11 mouse cellular contexts compared by ENCODE assay signal in genomic region chr19:32648019-32648571, GRCm38 (mm10). TPM values are rescaled to one million over a fixed set of nuclear protein-coding genes. Genes with fewer than 3 reads are reported as not detected.
DNase-seq lines count a peak whose midpoint lies in the region; ATAC-seq lines count a peak whose summit lies in the region.
"Had no signal": no experiment of that assay in that cellular context is flagged by ENCODE, and none has a peak within 500 bp of the region (broad histone marks: within the 10 kb centered on the region; RNA-seq: fewer than 3 reads in every experiment).

No protein-coding gene starts in this region.

- 15% methylated on average over 10 of the region's 10 CpGs for WGBS in hindbrain, embryonic 16.5 days
- WGBS in midbrain, embryonic 11.5 days, result 13% methylated on average over 10 of the region's 10 CpGs
- WGBS in kidney, embryonic 15.5 days, result 65% methylated on average over 10 of the region's 10 CpGs

- intact Hi-C loops in heart, postnatal 10 days (cut with DNase I), result no loop called here

- H3K9me3 ChIP-seq in hindbrain, embryonic 16.5 days (ENCODE audit: control insufficient read depth, low read length), result no peaks in the 10 kb centered on the region
- H3K9me3 ChIP-seq in midbrain, embryonic 11.5 days (ENCODE audit: control insufficient read depth, low read length), result no peaks in the 10 kb centered on the region; the same call in 1 of the 2 replicates
- H3K9me3 ChIP-seq in kidney, embryonic 15.5 days (replicated peaks), result no peaks in the 10 kb centered on the region

- H3K9ac ChIP-seq in hindbrain, embryonic 16.5 days (ENCODE audit: low read depth, low read length), result no peak overlapping the region
- no peak overlapping the region for H3K9ac ChIP-seq in midbrain, embryonic 11.5 days (ENCODE audit: low read length)
- no peak overlapping the region for H3K9ac ChIP-seq in kidney, embryonic 15.5 days

- H3K4me3 ChIP-seq in hindbrain, embryonic 16.5 days (ENCODE audit: low read length), result no peak overlapping the region
- no peak overlapping the region for H3K4me3 ChIP-seq in midbrain, embryonic 11.5 days (ENCODE audit: low read depth, low read length)
- H3K4me3 ChIP-seq in kidney, embryonic 15.5 days (replicated peaks), result no peak overlapping the region

- H3K27me3 ChIP-seq in hindbrain, embryonic 16.5 days (replicated peaks; ENCODE audit: control insufficient read depth, insufficient read depth, low read length), result no peaks in the 10 kb centered on the region
- H3K27me3 ChIP-seq in midbrain, embryonic 11.5 days (ENCODE audit: control insufficient read depth, insufficient read depth, low read length), result no peaks in the 10 kb centered on the region
- H3K27me3 ChIP-seq in kidney, embryonic 15.5 days, result no peaks in the 10 kb centered on the region

- H3K36me3 ChIP-seq in hindbrain, embryonic 16.5 days (ENCODE audit: control insufficient read depth, insufficient read depth, low read length), result no peaks in the 10 kb centered on the region
- H3K36me3 ChIP-seq in midbrain, embryonic 11.5 days (ENCODE audit: control insufficient read depth, insufficient read depth, low read length), result no peaks in the 10 kb centered on the region
- no peaks in the 10 kb centered on the region for H3K36me3 ChIP-seq in kidney, embryonic 15.5 days

- peak overlapping the region; percentile 14; the same call in 1 of the 2 replicates for H3K4me2 ChIP-seq in hindbrain, embryonic 16.5 days (ENCODE audit: low read length)
- 0 out of 2 replicates have a peak overlapping the region, but pooled peaks have one; percentile 8 for H3K4me2 ChIP-seq in midbrain, embryonic 11.5 days
- no peak overlapping the region for H3K4me2 ChIP-seq in kidney, embryonic 15.5 days

- ATAC-seq in hindbrain, embryonic 16.5 days, result no peak
- peak; percentile 68 for ATAC-seq in midbrain, embryonic 11.5 days (ENCODE audit: low FRiP score)
- no peak for ATAC-seq in frontal cortex, adult (ENCODE audit: low TSS enrichment)
- ATAC-seq in kidney, embryonic 15.5 days (replicated peaks; ENCODE audit: low FRiP score), result no peak

- peaks cover 3% of the 10 kb centered on the region; the same call in 1 of the 2 replicates for H3K4me1 ChIP-seq in hindbrain, embryonic 16.5 days (ENCODE audit: control insufficient read depth, insufficient read depth, low read depth, low read length)
- peaks cover 8% of the 10 kb centered on the region for H3K4me1 ChIP-seq in midbrain, embryonic 11.5 days (ENCODE audit: control insufficient read depth, insufficient read depth, low read length)
- H3K4me1 ChIP-seq in kidney, embryonic 15.5 days, result no peaks in the 10 kb centered on the region

- DNase-seq in heart, adult 11 months, result peak; percentile 56
- DNase-seq in heart, postnatal 10 days, result no peak
- peak; percentile 25 for DNase-seq in ZHBTc4 (ENCODE audit: low read depth, low spot score)
- peak; percentile 89 for DNase-seq in midbrain, embryonic 11.5 days (ENCODE audit: low spot score, missing footprints)
- no peak for DNase-seq in lung, postnatal 25 days (ENCODE audit: low spot score)
- DNase-seq: cerebellum, postnatal 25 days; layer of hippocampus, adult 9-11 months; lung, adult 2 months had no signal

- H3K27ac ChIP-seq in hindbrain, embryonic 16.5 days (ENCODE audit: low read depth, low read length), result no peak overlapping the region
- no peak overlapping the region for H3K27ac ChIP-seq in midbrain, embryonic 11.5 days (ENCODE audit: low read depth, low read length)
- no peak overlapping the region for H3K27ac ChIP-seq in kidney, embryonic 15.5 days

RNA-seq across cellular contexts. Expression of gene Papss2, which starts 52.5 kb away (rescaled TPM):
- total RNA-seq in heart, postnatal 10 days (2021), result 10 to 100 TPM; 16.0 to 16.8 TPM
- 1.7 and 2.3 TPM in 2 replicates for polyA plus RNA-seq in hindbrain, embryonic 16.5 days (2015; fragmentation: Nextera tagmentation; extraction: Ambion mirVana)
- polyA plus RNA-seq in midbrain, embryonic 11.5 days (2014; fragmentation: Nextera tagmentation; extraction: Ambion mirVana), result 1.7 and 2.1 TPM in 2 replicates
- 17.2 and 17.6 TPM in 2 replicates for polyA plus RNA-seq in kidney, embryonic 15.5 days (2015; fragmentation: Nextera tagmentation; extraction: Ambion mirVana)

Comparison
In these comparisons a context has a peak if more than half of its experiments do, and no peak if none do; other contexts are left out.
1. DNase-seq: peak in heart, adult 11 months (single experiment), ZHBTc4 (single experiment) and midbrain, embryonic 11.5 days (single experiment); none in heart, postnatal 10 days (0 of 2) and lung, postnatal 25 days (single experiment).